Comparison of ENCODE assay signal across 23 mouse cellular contexts in the genomic region with DNA sequence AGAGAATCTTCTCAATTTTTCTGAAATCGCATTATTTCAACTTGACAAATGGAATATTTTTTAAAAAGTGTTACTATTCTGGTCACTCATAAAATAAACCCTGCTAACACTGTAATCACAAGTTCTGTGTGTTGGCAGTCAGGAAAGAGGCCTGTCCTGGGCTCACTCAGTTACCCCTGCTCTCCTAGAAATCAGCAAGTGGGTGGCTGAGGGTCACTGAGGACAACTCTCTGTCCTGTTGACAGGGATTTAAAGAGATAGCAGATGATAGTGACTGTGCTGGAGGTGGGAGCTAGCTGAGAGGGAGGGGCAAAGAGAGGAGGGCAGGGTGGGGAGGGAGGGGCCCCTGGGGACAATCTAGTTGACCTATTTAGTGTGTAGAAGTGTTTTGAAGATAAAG. TPM values are rescaled to one million over a fixed set of nuclear protein-coding genes. Genes with fewer than 3 reads are reported as not detected.
DNase-seq lines count a peak whose midpoint lies in the region; ATAC-seq and TF ChIP-seq lines count a peak whose summit lies in the region.
"Had no signal": no experiment of that assay in that cellular context is flagged by ENCODE, and none has a peak within 500 bp of the region (broad histone marks: within the 10 kb centered on the region; RNA-seq: fewer than 3 reads in every experiment).

No protein-coding gene starts in this region.

- no peak overlapping the region for H3K27ac ChIP-seq in liver, postnatal 0 days (ENCODE audit: low read depth)
- H3K27ac ChIP-seq in liver, embryonic 12.5 days: no peak overlapping the region
- peak overlapping the region; percentile 40 for H3K27ac ChIP-seq in heart, embryonic 13.5 days (replicated peaks)
- H3K27ac ChIP-seq: embryonic facial prominence, embryonic 10.5 days; hindbrain, embryonic 10.5 days; hindbrain, postnatal 0 days; liver, embryonic 15.5 days; midbrain, embryonic 12.5 days; neural tube, embryonic 12.5 days; stomach, embryonic 15.5 days had no signal

- TF ChIP-seq CTCF in liver, postnatal 0 days (IDR thresholded peaks at IDR 0.05; ENCODE audit: low read depth): no peak

- H3K9me3 ChIP-seq in liver, postnatal 0 days (ENCODE audit: low read length): no peaks in the 10 kb centered on the region
- no peaks in the 10 kb centered on the region for H3K9me3 ChIP-seq in liver, embryonic 12.5 days (replicated peaks)
- no peaks in the 10 kb centered on the region for H3K9me3 ChIP-seq in heart, embryonic 13.5 days
- H3K9me3 ChIP-seq: embryonic facial prominence, embryonic 10.5 days; hindbrain, embryonic 10.5 days; liver, embryonic 15.5 days; midbrain, embryonic 12.5 days; neural tube, embryonic 12.5 days; stomach, embryonic 15.5 days had no signal

- WGBS in liver, postnatal 0 days (ENCODE audit: insufficient replicate concordance): 87% methylated on average over 1 of the region's 1 CpGs
- WGBS in liver, embryonic 12.5 days (ENCODE audit: insufficient replicate concordance): 67% methylated on average over 1 of the region's 1 CpGs
- 67% methylated on average over 1 of the region's 1 CpGs for WGBS in heart, embryonic 13.5 days

- no peaks in the 10 kb centered on the region for H3K36me3 ChIP-seq in liver, postnatal 0 days (replicated peaks; ENCODE audit: insufficient read depth, low read length)
- H3K36me3 ChIP-seq in liver, embryonic 12.5 days: no peaks in the 10 kb centered on the region
- no peaks in the 10 kb centered on the region for H3K36me3 ChIP-seq in heart, embryonic 13.5 days
- H3K36me3 ChIP-seq: embryonic facial prominence, embryonic 10.5 days; hindbrain, embryonic 10.5 days; liver, embryonic 15.5 days; midbrain, embryonic 12.5 days; neural tube, embryonic 12.5 days; stomach, embryonic 15.5 days had no signal

- H3K4me1 ChIP-seq in liver, postnatal 0 days (ENCODE audit: insufficient read depth): no peaks in the 10 kb centered on the region
- H3K4me1 ChIP-seq in liver, embryonic 12.5 days: 0 out of 2 replicates have a peak, but pooled peaks cover 4% of the 10 kb centered on the region
- H3K4me1 ChIP-seq in heart, embryonic 13.5 days: peaks cover 44% of the 10 kb centered on the region
- H3K4me1 ChIP-seq: liver, embryonic 15.5 days; midbrain, embryonic 12.5 days; neural tube, embryonic 12.5 days; stomach, embryonic 15.5 days had no signal

- ATAC-seq in liver, postnatal 0 days: 0 out of 2 replicates have a peak, but pooled peaks have one; percentile 31
- no peak for ATAC-seq in liver, embryonic 12.5 days
- ATAC-seq in heart, embryonic 13.5 days (ENCODE audit: extremely low read depth, insufficient number of reproducible peaks, low FRiP score, low TSS enrichment): no peak; the same call in 1 of the 2 replicates
- ATAC-seq in CD4-positive, CD25-positive, alpha-beta regulatory T cell, adult 4 months: no peak
- ATAC-seq: hindbrain, postnatal 0 days had no signal

- no peak overlapping the region for H3K4me3 ChIP-seq in liver, postnatal 0 days (ENCODE audit: low read depth, low read length)
- H3K4me3 ChIP-seq in liver, embryonic 12.5 days: no peak overlapping the region
- no peak overlapping the region for H3K4me3 ChIP-seq in heart, embryonic 13.5 days
- H3K4me3 ChIP-seq: embryonic facial prominence, embryonic 10.5 days; hindbrain, embryonic 10.5 days; liver, embryonic 15.5 days; midbrain, embryonic 12.5 days; neural tube, embryonic 12.5 days; stomach, embryonic 15.5 days had no signal

- no peak for DNase-seq in liver, postnatal 0 days
- peak; percentile 30 for DNase-seq in heart, postnatal 4 days
- DNase-seq in urinary bladder, postnatal 36 days (ENCODE audit: low spot score in 2 of 2): no peak
- no peak for DNase-seq in adrenal gland, adult 2 months
- DNase-seq: adrenal gland, postnatal 10 days; cerebellum, adult 11 months; cerebellum, postnatal 36 days; gastrocnemius, postnatal 14 days; kidney, adult 8-10 months; kidney, postnatal 14 days; spleen, adult 18-20 months; thymus, adult 2 months had no signal

- H3K27me3 ChIP-seq in liver, postnatal 0 days (ENCODE audit: insufficient read depth, low read length): no peaks in the 10 kb centered on the region
- H3K27me3 ChIP-seq in liver, embryonic 12.5 days (replicated peaks): no peaks in the 10 kb centered on the region
- H3K27me3 ChIP-seq in heart, embryonic 13.5 days (replicated peaks): no peaks in the 10 kb centered on the region
- H3K27me3 ChIP-seq: liver, embryonic 15.5 days; midbrain, embryonic 12.5 days; neural tube, embryonic 12.5 days; stomach, embryonic 15.5 days had no signal

- no peak overlapping the region for H3K4me2 ChIP-seq in liver, postnatal 0 days (ENCODE audit: low read depth, low read length)
- H3K4me2 ChIP-seq in liver, embryonic 12.5 days: no peak overlapping the region
- H3K4me2 ChIP-seq in heart, embryonic 13.5 days: no peak overlapping the region
- H3K4me2 ChIP-seq: liver, embryonic 15.5 days; midbrain, embryonic 12.5 days; neural tube, embryonic 12.5 days; stomach, embryonic 15.5 days had no signal

- no peak for TF ChIP-seq EP300 in liver, postnatal 0 days (IDR thresholded peaks at IDR 0.05; ENCODE audit: low read depth)

- no peak overlapping the region for H3K9ac ChIP-seq in liver, postnatal 0 days (replicated peaks)
- no peak overlapping the region for H3K9ac ChIP-seq in liver, embryonic 12.5 days
- no peak overlapping the region for H3K9ac ChIP-seq in heart, embryonic 13.5 days
- H3K9ac ChIP-seq: liver, embryonic 15.5 days; midbrain, embryonic 12.5 days; neural tube, embryonic 12.5 days; stomach, embryonic 15.5 days had no signal

RNA-seq across cellular contexts. Expression of gene Myoz2, which starts 36.2 kb away (rescaled TPM):
- polyA plus RNA-seq in liver, postnatal 0 days (2015; fragmentation: Nextera tagmentation; extraction: Ambion mirVana): 0.18 and 4.4 TPM in 2 replicates
- 0.15 and 0.28 TPM in 2 replicates for polyA plus RNA-seq in liver, embryonic 12.5 days (2016; fragmentation: Nextera tagmentation; extraction: Ambion mirVana)
- 166 and 204 TPM in 2 replicates for polyA plus RNA-seq in heart, embryonic 13.5 days (2015; fragmentation: Nextera tagmentation; extraction: Ambion mirVana)
- total RNA-seq in heart, postnatal 4 days (2021): 100 to 1,000 TPM; 792 to 841 TPM
- under 1 TPM in 1 of 2 experiments, not detected in 1; 0.13 TPM for polyA plus RNA-seq in CD4-positive, CD25-positive, alpha-beta regulatory T cell, adult 4 months (2017; shearing (Covaris generic))
- total RNA-seq in adrenal gland, adult 2 months (2021): under 1 TPM in 1 of 2 experiments, not detected in 1; 0.41 TPM
- not detected in 2 replicates for polyA plus RNA-seq in adrenal gland, adult 2 months (2012; rRNA removed)
- total RNA-seq: hindbrain, postnatal 0 days had no signal
- polyA plus RNA-seq: embryonic facial prominence, embryonic 10.5 days; forebrain, embryonic 11.5 days; hindbrain, embryonic 10.5 days; hindbrain, postnatal 0 days; midbrain, embryonic 12.5 days had no signal

Comparison
In these comparisons a context has a peak if more than half of its experiments do, and no peak if none do; other contexts are left out.
1. RNA of gene Myoz2, which starts 36.2 kb away (polyA plus RNA-seq): 166 to 204 TPM in heart, embryonic 13.5 days; 0.18 to 4.4 TPM in liver, postnatal 0 days, 0.15 to 0.28 TPM in liver, embryonic 12.5 days, 0.13 TPM in CD4-positive, CD25-positive, alpha-beta regulatory T cell, adult 4 months and not detected in adrenal gland, adult 2 months; every median in the first group is over 10 times any median in the second.